Mouse (Mus musculus) adipocyte (in vitro differentiated cells): ENCODE measurements at regions not wholly inside any gene's neighbourhood (a gene's known extent, or its start where the extent isn't known, plus 50 kb on each side); places are given as distances from the start of the nearest gene placed in this dataset.
"Not testable (repeated sequence)": the region's sequence is repeated elsewhere in the genome, so short reads cannot be mapped to it uniquely, and the experiment has no call there.

ENCODE experiments used
- DNase-seq: peaks from one replicate; pipeline ENCODE4 v3.0.0-alpha.2; 2016; ENCODE audit warnings: low spot score

- DNase-seq: not testable (repeated sequence)
Measured at GRCm38 (mm10) chr4:81593431-81593830, 150.8 kb upstream of the Mpdz start.

- peak; percentile 23 for DNase-seq
Measured at GRCm38 (mm10) chr4:81582546-81582945, 139.9 kb upstream of the Mpdz start.

- DNase-seq: no peak
Measured at GRCm38 (mm10) chr4:81580553-81580952, 137.9 kb upstream of the Mpdz start.

GRCm38 (mm10) chr4:81579389-81580110 is 136.9 kb upstream of the Mpdz start:
- DNase-seq: no peak

- no peak for DNase-seq
Measured at GRCm38 (mm10) chr4:81578981-81579380, 136.4 kb upstream of the Mpdz start.

GRCm38 (mm10) chr4:81573771-81574170 is 131.2 kb upstream of the Mpdz start:
- peak; percentile 80 for DNase-seq

- DNase-seq: no peak
Measured at GRCm38 (mm10) chr4:81570736-81571135, 128.1 kb upstream of the Mpdz start.

- DNase-seq: no peak
Measured at GRCm38 (mm10) chr4:81569531-81569930, 126.9 kb upstream of the Mpdz start.

- no peak for DNase-seq
Measured at GRCm38 (mm10) chr4:81568404-81568803, 125.8 kb upstream of the Mpdz start.

- DNase-seq: no peak
Measured at GRCm38 (mm10) chr4:81567928-81568327, 125.3 kb upstream of the Mpdz start.

GRCm38 (mm10) chr4:81566526-81566925 is 123.9 kb upstream of the Mpdz start:
- DNase-seq: no peak

- DNase-seq: peak; percentile 21
Measured at GRCm38 (mm10) chr4:81565422-81566395, 123.1 kb upstream of the Mpdz start.

GRCm38 (mm10) chr4:81564446-81564845 is 121.8 kb upstream of the Mpdz start:
- DNase-seq: peak; percentile 69

GRCm38 (mm10) chr4:81563574-81563973 is 121.0 kb upstream of the Mpdz start:
- no peak for DNase-seq

- peak; percentile 39 for DNase-seq
Measured at GRCm38 (mm10) chr4:81561453-81561852, 118.8 kb upstream of the Mpdz start.

GRCm38 (mm10) chr4:81550816-81551215 is 108.2 kb upstream of the Mpdz start:
- peak; percentile 16 for DNase-seq

GRCm38 (mm10) chr4:81550256-81550655 is 107.6 kb upstream of the Mpdz start:
- no peak for DNase-seq

GRCm38 (mm10) chr4:81540496-81540895 is 97.9 kb upstream of the Mpdz start:
- no peak for DNase-seq

- DNase-seq: no peak
Measured at GRCm38 (mm10) chr4:81539551-81539950, 96.9 kb upstream of the Mpdz start.

GRCm38 (mm10) chr4:81536795-81537194 is 94.2 kb upstream of the Mpdz start:
- no peak for DNase-seq

- DNase-seq: peak; percentile 60
Measured at GRCm38 (mm10) chr4:81530546-81530945, 87.9 kb upstream of the Mpdz start.

GRCm38 (mm10) chr4:81519151-81519550 is 76.5 kb upstream of the Mpdz start:
- not testable (repeated sequence) for DNase-seq

GRCm38 (mm10) chr4:81514547-81514946 is 71.9 kb upstream of the Mpdz start:
- no peak for DNase-seq
